Mouse (Mus musculus): ENCODE data around the gene Apopt1.

GRCm38 (mm10) chr12:111698346-111698913, 14.6 kb upstream of the Apopt1 start:
- TF ChIP-seq CTCF (IDR thresholded peaks at IDR 0.05; ENCODE audit: borderline replicate concordance, insufficient read depth, low read length) (no peak), POLR2A (IDR thresholded peaks at IDR 0.05; ENCODE audit: low read depth, low read length) (no peak)
